Mouse (Mus musculus) bone marrow, adult 2 months (tissue): ENCODE results near the gene Gm49383. TPM values are rescaled to one million over a fixed set of nuclear protein-coding genes. Genes with fewer than 3 reads are reported as not detected.
"Not testable (repeated sequence)": the region's sequence is repeated elsewhere in the genome, so short reads cannot be mapped to it uniquely, and the experiment has no call there.

Experiments used
- H3K27ac ChIP-seq: fragments of 200-500 bp; 2 replicates; pipeline ENCODE4 v1.5.1; 2012; ENCODE audit warnings: low read depth, mild to moderate bottlenecking, control low read depth, inconsistent platforms, low read length; ENCODE audit not compliant: control insufficient read depth, poor library complexity, insufficient read depth
- H3K4me1 ChIP-seq: fragments of 200-500 bp; 2 replicates; pipeline ENCODE4 v1.6.1; 2011; ENCODE audit warnings: low read length; ENCODE audit not compliant: control insufficient read depth, insufficient read depth
- H3K4me3 ChIP-seq: fragments of 200-500 bp; replicated peaks from 2 replicates; pipeline ENCODE3; 2011; ENCODE audit warnings: mild to moderate bottlenecking, low read depth, low read length, control low read depth; ENCODE audit not compliant: control insufficient read depth
- CTCF ChIP-seq: fragments of 200-500 bp; IDR thresholded peaks from 2 replicates; pipeline ENCODE4 v1.5.1; 2011; ENCODE audit warnings: low read length, control low read depth; ENCODE audit not compliant: control insufficient read depth, insufficient read depth
- POLR2A ChIP-seq: fragments of 200-500 bp; IDR thresholded peaks from 2 replicates; pipeline ENCODE4 v1.6.1; 2011; ENCODE audit warnings: low read depth, mild to moderate bottlenecking, control low read depth, low read length, borderline replicate concordance; ENCODE audit not compliant: control insufficient read depth
- WGBS: fragments of 180-500 bp; shearing (Covaris S2); methylation state at CpG from one replicate; pipeline ENCODE4 v1.1.7; 2018; 5-methylcytosine and 5-hydroxymethylcytosine counted together
- polyA plus RNA-seq: library from polyadenylated mRNA; stranded (reverse); fragments of >200 nt; gene quantifications from 2 replicates; pipeline ENCODE4 v1.2.4, GENCODE M21; 2011; ENCODE audit warnings: low replicate concordance; ENCODE audit not compliant: missing spikeins, insufficient read depth, insufficient read length

Gene Gm49383
- polyA plus RNA-seq, 1 experiment: not detected

DNA sequence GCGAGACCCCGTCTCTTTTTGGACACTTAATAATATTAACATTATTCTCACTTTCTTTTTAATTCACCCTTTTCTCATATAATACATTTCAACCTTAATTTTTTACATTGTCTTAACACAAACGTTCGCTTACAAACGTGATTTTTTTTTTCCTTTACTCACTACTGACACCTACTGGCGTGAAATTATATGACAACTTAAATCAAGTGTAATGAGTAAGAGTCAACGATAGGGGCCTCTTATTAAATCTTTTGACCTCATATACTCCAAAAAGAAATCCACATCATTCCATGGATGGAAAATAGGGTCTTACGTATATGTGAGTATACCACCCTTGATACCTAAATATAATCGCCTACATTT, 37.3 kb downstream of the Gm49383 start:
- no peak for TF ChIP-seq POLR2A
- no peak for TF ChIP-seq CTCF

DNA sequence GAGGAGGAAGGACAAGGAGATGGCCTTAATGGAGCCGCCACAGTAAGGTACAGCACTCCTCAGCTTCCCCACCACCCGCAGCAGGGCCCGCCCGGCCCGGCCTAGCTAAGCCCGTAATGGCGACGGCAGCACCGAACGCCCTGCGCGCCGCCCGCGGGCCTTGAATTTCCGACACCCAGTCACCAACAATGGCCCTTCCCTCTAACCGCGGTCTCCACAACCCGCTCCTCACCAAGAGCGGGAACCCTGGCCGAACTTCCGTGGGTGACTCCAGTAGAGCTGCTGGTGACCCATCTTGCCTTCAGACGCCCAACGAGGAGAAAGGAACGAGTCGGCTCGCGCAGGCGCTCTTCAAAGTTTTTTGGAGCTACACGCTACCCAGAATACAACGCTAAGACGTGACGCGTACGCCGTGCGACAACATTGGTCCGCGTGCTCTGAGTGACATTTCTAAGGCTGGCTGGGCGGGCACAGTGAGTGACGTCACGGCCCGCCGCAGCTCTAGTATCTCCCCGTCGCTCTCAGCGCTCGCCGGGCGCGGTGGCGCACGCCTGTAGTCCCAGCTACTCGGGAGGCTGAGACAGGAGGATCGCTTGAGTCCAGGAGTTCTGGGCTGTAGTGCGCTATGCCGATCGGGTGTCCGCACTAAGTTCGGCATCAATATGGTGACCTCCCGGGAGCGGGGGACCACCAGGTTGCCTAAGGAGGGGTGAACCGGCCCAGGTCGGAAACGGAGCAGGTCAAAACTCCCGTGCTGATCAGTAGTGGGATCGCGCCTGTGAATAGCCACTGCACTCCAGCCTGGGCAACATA, 37.9 kb downstream of the Gm49383 start, which contains the start of gene Rps29:
Gene Rps29 (minus strand): TSS at position 422 of the 813 bp plus-strand sequence.
- Histone ChIP-seq H3K4me3 (peak within 1 kb of the TSS; percentile 93), H3K27ac (peak within 1 kb of the TSS; percentile 93)
- H3K4me1 ChIP-seq: not testable (repeated sequence)
- TF ChIP-seq POLR2A: peak; percentile 61
- under 1% methylated on average over 58 of the region's 68 CpGs for WGBS

More for the DNA sequence above, 37.3 kb downstream of the Gm49383 start:
- 2% methylated on average over 9 of the region's 9 CpGs for WGBS
- Histone ChIP-seq H3K4me1 (peaks cover 2% of the 10 kb centered on the region; the same call in 1 of the 2 replicates), H3K27ac (peak overlapping the region; percentile 37; the same call in 1 of the 2 replicates), H3K4me3 (peak overlapping the region; percentile 25)

GRCm38 (mm10) chr12:69158366-69158764, 38.5 kb downstream of the Gm49383 start:
- Histone ChIP-seq H3K27ac (peak overlapping the region; percentile 93), H3K4me3 (peak overlapping the region; percentile 93), H3K4me1 (peaks cover 2% of the 10 kb centered on the region; the same call in 1 of the 2 replicates)
- WGBS: under 1% methylated on average over 19 of the region's 19 CpGs
- TF ChIP-seq CTCF: no peak
- TF ChIP-seq POLR2A: no peak

DNA sequence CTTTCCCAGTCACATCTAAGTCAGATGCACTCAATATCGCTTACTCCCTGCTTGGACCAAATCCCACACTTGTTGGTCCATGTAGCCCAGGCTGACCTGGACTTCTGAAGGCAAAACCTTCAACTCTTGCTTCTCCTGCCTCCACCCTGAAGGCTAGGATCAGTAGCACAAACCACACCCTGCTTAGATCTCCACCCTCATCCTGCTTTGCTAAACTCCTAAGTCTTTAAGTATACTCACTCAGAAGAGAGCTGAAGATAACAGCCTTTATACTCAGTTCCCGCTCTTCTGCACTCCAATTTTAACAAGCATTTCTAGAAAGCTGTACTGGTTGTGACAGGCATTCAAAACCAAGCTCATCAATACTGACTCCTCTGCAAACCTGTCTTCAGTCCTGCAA, 39.8 kb downstream of the Gm49383 start:
- TF ChIP-seq CTCF (no peak), POLR2A (no peak)
- 82% methylated on average over 2 of the region's 2 CpGs for WGBS
- Histone ChIP-seq H3K27ac (peak overlapping the region; percentile 3; the same call in 1 of the 2 replicates), H3K4me3 (peak overlapping the region; percentile 1), H3K4me1 (peaks cover 2% of the 10 kb centered on the region; the same call in 1 of the 2 replicates)

- H3K27ac ChIP-seq: no peak overlapping the region
- WGBS: 87% methylated on average over 4 of the region's 4 CpGs
- no peak overlapping the region for H3K4me3 ChIP-seq
- TF ChIP-seq CTCF (no peak), POLR2A (no peak)
- peaks cover 2% of the 10 kb centered on the region; the same call in 1 of the 2 replicates for H3K4me1 ChIP-seq
Observed at GRCm38 (mm10) chr12:69156436-69156835, 40.5 kb downstream of the Gm49383 start.

DNA sequence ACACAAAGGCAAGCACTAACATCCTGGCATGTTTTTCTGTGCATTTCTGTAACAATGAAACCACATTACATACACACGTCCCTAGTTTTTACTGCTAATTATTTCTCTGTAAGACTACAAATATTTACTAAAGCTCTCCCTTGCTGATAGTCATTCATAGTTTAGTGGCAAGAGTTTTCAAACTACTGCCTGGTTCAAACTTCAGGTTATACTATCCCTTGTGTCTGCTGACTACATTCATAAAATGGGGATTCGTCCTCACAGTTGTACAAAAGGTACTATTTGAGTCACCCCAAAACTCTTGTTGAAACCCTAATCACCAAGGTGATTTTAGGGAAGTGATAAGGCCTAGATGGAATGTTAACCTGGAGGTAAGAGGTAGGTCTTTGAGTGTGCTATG, 41.0 kb downstream of the Gm49383 start:
- H3K4me1 ChIP-seq: peaks cover 2% of the 10 kb centered on the region; the same call in 1 of the 2 replicates
- TF ChIP-seq CTCF (no peak), POLR2A (no peak)
- 72% methylated on average over 2 of the region's 2 CpGs for WGBS
- H3K27ac ChIP-seq: no peak overlapping the region
- H3K4me3 ChIP-seq: no peak overlapping the region

DNA sequence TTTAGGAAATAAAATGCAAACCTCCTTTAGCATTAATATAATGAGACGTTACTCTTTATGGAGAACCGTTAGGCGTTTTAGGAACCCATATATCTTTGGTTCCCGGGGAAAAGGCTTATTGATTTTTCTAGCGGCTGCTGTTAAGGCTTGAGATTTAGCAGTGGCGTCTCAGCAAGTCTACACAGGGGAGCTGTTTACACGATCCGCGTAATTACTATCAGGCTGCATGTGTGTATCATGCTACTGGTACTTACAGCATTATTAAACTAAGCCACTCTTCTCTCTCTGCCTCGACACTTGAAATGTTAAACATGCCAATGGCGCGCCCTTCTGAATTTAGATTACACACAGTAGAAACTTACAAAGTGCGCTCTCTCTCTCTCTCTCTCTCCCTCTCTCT, 46.9 kb downstream of the Gm49383 start:
- H3K4me3 ChIP-seq: no peak overlapping the region
- H3K27ac ChIP-seq: no peak overlapping the region
- TF ChIP-seq CTCF: no peak
- TF ChIP-seq POLR2A: no peak
- 88% methylated on average over 13 of the region's 13 CpGs for WGBS
- no peaks in the 10 kb centered on the region for H3K4me1 ChIP-seq

GRCm38 (mm10) chr12:69147166-69147735, 49.7 kb downstream of the Gm49383 start:
- WGBS: 87% methylated on average over 5 of the region's 5 CpGs
- no peak for TF ChIP-seq POLR2A

More at GRCm38 (mm10) chr12:69147166-69147735, 49.7 kb downstream of the Gm49383 start:
- no peaks in the 10 kb centered on the region for H3K4me1 ChIP-seq
- no peak overlapping the region for H3K4me3 ChIP-seq
- H3K27ac ChIP-seq: no peak overlapping the region
